Mouse (Mus musculus) ES-E14 (cell line): ENCODE measurements around the gene Eya3.

Experiments
- CHD2 ChIP-seq: IDR thresholded peaks from 2 replicates; pipeline ENCODE4 v1.6.1; 2014; ENCODE audit warnings: mild to moderate bottlenecking, low read depth, low read length, inconsistent platforms
- HCFC1 ChIP-seq: IDR thresholded peaks from 2 replicates; pipeline ENCODE4 v1.6.1; 2012; ENCODE audit warnings: low read length, inconsistent platforms, borderline replicate concordance; ENCODE audit not compliant: insufficient read depth
- ZC3H11A ChIP-seq: IDR thresholded peaks from 2 replicates; pipeline ENCODE4 v1.6.1; 2012; ENCODE audit warnings: low read depth, mild to moderate bottlenecking, inconsistent platforms, low read length, borderline replicate concordance

GRCm38 (mm10) chr4:132598861-132599260 is 39.9 kb upstream of the Eya3 start:
- TF ChIP-seq ZC3H11A = no peak
- no peak for TF ChIP-seq CHD2
- no peak for TF ChIP-seq HCFC1
